Mouse (Mus musculus) layer of hippocampus, postnatal 36 days (tissue): Measurements from ENCODE around the gene Nfrkb. TPM values are rescaled to one million over a fixed set of nuclear protein-coding genes. Genes with fewer than 3 reads are reported as not detected.

Source experiments
- DNase-seq, 2 experiments: peaks; one replicate each; pipeline ENCODE4 v3.0.0; 2022
- total RNA-seq, 2 experiments: library from RNA; stranded (reverse); gene quantifications; 2 replicates each; pipeline ENCODE4 v1.2.3; 2021

Nfrkb gene
- 10 to 100 TPM; 30.6 to 34.8 TPM for total RNA-seq

GRCm38 (mm10) chr9:31385947-31386354 lies at the start of gene Nfrkb:
Gene Nfrkb (plus strand): TSS chr9:31386192.
- DNase-seq = peak; percentile 94

GRCm38 (mm10) chr9:31344289-31344831 lies 41.6 kb upstream of the Nfrkb start:
- no peak for DNase-seq

- no peak for DNase-seq
Measured at GRCm38 (mm10) chr9:31346575-31347080, 39.4 kb upstream of the Nfrkb start.

- no peak for DNase-seq
Measured at GRCm38 (mm10) chr9:31348458-31348857, 37.5 kb upstream of the Nfrkb start.

GRCm38 (mm10) chr9:31348915-31349314 lies 37.1 kb upstream of the Nfrkb start:
- peak; percentile 58 to 65 for DNase-seq

GRCm38 (mm10) chr9:31352716-31353115 lies 33.3 kb upstream of the Nfrkb start:
- DNase-seq = no peak

GRCm38 (mm10) chr9:31353518-31353917 lies 32.5 kb upstream of the Nfrkb start:
- DNase-seq = no peak

- DNase-seq = no peak
Measured at GRCm38 (mm10) chr9:31354051-31354450, 31.9 kb upstream of the Nfrkb start.

- DNase-seq = no peak
Measured at GRCm38 (mm10) chr9:31363698-31364609, 22.0 kb upstream of the Nfrkb start.

GRCm38 (mm10) chr9:31365086-31365485 lies 20.9 kb upstream of the Nfrkb start:
- DNase-seq = no peak

- no peak for DNase-seq
Measured at GRCm38 (mm10) chr9:31371740-31372139, 14.3 kb upstream of the Nfrkb start.

GRCm38 (mm10) chr9:31376661-31377060 lies 9.3 kb upstream of the Nfrkb start:
- no peak for DNase-seq

- DNase-seq = no peak
Measured at GRCm38 (mm10) chr9:31384786-31385499, 1.0 kb upstream of the Nfrkb start.

DNA sequence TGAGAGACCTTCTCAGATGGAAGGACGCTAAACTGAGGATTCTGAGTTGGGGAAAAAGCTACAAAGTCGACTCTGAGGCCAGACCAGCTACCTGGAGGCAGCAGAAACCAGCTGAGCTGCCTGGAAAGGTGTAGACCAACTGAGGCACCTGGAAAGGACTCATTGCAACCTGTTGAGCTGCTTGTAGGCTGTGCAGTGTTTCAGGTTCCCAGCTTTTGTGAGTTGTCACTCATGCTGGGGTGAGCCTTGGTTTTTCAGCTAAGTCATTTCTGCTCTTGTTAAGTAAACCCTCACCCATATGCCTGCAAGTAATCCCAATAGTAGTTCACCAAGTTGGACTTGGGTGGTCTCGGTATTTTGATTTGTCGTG lies 507 bp upstream of the Nfrkb start:
- no peak for DNase-seq

DNA sequence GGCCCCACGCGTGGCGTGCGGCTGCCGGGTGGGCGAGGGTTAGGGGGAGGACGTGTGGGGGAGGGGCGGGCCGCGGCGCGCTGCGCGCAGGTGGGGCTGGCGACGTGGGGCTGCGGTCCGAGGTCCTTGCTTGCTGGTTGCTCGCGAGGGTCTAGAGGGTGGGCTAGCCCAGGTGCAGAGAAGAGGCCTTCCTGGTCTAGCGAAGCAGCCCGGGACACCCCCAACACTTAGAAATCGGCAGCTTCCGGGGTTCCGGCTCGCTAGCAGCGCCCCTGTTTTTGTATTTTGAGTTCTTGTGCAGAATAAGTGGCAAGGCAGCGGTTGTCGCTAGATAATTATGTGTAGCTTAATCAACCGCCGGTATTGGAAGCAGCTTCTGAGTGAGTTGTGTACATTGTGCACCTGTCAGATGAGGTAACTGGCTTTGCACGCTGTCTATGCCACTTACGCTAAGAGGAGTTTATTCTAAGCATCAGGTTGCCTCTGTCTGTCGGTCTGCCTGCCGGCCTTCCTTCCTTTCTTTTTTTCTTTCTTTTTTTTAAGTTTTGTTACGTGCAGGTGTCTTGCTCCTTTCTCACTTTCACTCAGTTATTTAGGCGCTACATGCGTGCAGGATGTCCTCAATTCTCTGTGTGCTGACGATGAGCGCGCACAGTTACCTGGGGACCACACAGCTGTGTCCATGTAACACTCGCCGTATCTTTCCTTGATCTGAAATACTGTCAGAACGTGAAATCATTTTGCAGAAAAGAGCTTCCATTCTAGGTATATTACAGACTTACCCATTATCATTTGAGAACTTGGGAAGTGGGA lies 582 bp downstream of the Nfrkb start:
- DNase-seq = no peak

DNA sequence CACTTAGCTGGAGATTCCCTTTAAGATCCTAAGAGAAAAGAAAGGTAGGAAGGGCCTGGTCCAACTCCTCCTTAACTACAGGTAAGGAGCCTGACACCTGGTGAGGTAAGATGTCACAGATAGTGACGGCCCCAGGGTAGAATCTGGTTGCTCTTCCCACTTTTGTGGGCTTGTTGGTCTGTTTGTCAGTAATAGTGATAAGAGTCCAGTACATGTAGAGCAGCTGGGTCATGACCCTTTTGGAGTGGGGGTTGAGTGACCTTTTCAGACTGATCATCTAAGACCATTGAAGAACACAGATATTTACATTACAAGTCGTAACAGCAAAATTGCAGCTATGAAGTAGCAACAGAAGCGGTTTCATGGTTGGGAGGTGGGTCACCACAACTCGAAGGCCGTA lies 1.2 kb downstream of the Nfrkb start:
- no peak for DNase-seq

DNA sequence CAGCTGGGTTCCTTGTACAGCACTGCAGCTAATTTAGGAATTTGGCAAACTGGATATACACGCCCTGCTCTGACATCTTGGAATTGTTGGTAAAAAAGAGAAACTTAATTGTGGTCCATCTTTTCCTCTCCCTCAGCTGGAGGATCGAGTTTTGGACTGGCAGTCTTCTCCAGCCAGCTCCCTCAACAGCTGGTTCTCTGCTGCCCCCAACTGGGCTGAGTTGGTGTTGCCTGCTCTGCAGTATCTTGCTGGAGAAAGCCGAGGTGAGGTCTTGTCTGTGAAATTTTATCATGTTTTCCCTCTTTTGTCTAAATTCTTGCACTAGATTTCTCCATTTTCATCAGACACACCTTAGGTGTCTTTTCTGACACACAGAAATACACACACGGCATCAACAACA lies 14.4 kb downstream of the Nfrkb start:
- DNase-seq = peak; percentile 50 to 56

GRCm38 (mm10) chr9:31404311-31404710 lies 18.3 kb downstream of the Nfrkb start:
- no peak for DNase-seq

DNA sequence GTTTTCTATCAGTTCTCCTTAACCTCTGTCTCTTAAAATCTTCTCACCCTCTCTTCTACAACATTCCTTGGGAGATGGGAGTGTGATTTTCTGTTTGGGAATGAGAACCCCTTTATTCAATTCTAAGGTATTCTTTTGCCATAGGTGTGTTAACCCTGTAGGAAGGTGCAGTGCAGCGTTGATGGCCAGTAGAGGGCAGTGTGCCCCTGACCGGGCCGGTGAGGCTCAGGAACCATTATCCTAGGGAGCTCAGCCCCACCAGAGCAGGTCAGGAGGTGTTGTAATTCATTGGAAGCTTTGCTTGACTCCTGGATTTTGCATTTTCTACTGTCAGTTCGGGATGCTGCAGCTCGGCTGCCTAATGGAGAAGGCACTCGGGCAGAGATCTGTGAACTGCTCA lies 19.2 kb downstream of the Nfrkb start:
- DNase-seq = no peak

DNA sequence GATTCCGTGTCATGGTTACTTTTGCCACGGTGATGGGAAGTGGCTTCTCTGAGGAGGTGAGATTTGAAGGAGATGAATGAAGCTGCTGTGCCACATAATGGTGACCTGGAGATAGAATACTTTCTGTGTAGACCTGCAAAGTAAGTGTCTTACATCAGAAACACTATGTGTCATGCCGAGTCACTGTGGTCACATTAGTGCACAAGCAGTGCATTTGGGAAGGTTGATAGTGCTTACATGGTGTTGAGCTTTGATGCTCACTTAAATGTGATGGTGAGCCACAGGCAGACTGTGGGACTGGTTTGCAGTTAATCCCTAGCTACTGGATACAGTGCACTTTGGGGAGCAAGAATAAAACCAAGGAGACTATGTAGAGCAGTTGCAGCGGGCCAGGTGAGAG lies 26.2 kb downstream of the Nfrkb start:
- no peak for DNase-seq

GRCm38 (mm10) chr9:31418821-31419220 lies 32.8 kb downstream of the Nfrkb start:
- no peak for DNase-seq

DNA sequence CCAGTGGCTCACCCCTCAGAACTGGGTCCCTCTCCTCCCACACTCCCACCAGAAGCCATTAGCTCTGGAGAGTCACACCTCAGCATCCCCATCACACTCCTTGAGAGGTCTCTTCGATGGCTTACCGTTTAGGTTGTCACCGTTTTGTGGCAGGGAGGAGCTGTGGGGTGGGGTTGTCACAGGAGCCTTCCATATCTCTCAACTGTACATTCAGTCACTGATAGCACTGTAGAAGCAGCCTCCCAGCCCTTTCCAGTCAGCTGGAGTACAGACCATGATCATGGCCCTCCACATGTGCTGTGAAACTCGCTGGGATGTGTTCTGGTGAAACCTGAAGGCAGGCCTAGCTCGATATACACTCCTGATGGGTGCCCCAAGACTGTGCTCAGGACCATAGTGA lies 36.2 kb downstream of the Nfrkb start:
- no peak for DNase-seq
